Mouse (Mus musculus) adrenal gland, postnatal 4 days (tissue): Measurements from ENCODE around the gene Cyp8b1. TPM values are rescaled to one million over a fixed set of nuclear protein-coding genes. Genes with fewer than 3 reads are reported as not detected.

ENCODE experiments used
- DNase-seq, 2 experiments: peaks; one replicate each; pipeline ENCODE4 v3.0.0; 2021 to 2022; ENCODE audit warnings: low spot score in 2 of 2, mixed read lengths in 2 of 2
- total RNA-seq, 2 experiments: library from RNA; stranded (reverse); gene quantifications; 2 replicates each; pipeline ENCODE4 v1.2.3; 2021

Gene Cyp8b1
- total RNA-seq, 2 experiments from 2014 or later: 0.92 to 12.2 TPM

DNA sequence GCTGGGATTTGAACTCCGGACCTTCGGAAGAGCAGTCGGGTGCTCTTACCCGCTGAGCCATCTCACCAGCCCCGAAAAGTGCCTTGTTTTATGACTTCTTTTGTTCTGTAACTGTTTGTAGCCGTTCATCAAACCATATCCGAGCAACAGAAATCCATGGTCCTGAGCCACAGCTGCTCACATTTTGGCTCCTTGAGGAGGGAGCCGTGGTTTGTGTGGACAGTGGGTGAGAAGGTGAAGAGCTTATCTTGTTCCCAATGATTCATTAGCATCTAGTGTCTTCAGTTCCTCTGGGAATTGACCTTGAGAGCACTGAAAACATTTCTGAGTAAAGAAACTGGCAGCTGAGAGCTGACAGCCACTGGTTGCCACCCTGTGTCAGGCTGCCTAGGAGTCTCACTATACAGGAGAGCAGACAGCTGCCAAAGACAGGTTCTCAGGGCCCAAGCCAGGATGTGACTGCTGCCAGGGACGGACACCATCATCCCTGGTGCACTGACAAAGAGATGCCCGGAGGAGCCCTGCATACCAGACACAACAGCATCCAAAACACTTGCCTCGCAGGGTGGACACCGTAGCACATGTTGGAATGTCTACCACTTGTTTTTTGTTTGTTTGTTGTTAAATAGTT is 23.9 kb downstream of the Cyp8b1 start:
- no peak for DNase-seq

DNA sequence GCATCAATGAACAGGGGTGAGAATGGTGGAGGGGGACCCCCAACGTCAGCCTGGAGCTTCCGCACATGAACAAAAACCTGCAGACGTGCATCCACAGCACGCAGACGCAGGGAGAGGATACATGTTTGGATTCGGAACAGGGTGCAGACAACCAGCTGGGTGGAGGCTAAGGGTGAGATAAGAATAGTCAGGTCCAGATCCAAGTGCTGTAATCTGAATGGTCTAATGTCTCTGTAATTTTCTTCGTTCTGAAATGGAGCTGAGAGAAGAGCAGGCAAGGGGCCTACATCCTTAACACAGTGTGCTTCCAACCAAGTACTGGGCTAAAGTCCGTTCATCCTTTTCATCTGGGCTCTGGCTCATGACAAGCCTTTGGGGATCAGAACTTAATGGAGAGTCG is 24.8 kb downstream of the Cyp8b1 start:
- no peak for DNase-seq

DNA sequence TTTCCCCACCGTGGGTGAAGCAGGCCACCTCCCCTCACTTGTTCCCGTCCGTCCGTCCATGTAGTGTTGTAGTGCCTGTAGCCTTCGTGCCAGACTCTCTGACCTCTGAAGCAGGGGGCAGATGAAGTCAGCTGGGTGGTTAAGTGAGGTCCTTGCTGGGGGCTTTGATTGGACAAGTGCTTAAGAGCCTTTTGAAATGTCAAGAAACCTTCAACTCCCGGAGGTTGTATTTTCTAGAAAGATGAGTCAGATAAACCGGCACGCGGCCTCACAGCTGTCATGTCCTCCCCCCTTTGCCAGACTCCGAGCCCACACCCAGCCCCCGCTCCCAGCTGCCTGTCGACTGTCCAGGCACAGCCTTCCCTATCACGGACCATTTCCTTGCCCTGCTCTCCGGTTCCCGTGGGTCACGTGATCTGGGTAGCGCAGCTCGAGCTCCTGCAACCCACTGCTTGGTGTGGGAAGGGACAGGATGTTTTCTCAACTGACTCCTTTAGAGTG is 25.6 kb downstream of the Cyp8b1 start:
- peak; percentile 39 to 57 for DNase-seq

DNA sequence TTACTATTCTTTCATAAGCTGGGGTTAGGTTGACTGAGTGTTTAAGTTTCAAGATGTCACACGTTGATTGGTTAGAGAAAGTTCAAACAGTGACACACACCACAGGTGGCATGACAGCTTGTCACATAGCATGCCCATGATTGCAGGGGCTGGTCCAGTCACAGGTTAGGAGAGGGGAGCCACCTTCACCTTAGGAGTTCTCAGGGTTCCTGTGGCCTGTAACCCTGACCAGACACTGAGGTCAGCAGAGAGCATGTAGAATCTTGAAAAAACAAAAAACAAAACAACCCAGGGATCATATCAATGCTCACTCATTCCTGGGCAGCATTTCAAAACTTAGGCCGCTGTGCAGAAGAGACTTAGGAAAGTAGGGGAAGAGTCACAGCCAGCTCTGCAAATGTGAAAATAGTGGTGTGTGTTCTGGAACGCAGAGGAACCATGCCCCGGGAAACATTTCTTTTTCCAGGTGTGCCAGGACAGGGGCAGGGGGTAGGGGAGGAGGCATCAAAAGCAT is 26.1 kb downstream of the Cyp8b1 start:
- DNase-seq: no peak

DNA sequence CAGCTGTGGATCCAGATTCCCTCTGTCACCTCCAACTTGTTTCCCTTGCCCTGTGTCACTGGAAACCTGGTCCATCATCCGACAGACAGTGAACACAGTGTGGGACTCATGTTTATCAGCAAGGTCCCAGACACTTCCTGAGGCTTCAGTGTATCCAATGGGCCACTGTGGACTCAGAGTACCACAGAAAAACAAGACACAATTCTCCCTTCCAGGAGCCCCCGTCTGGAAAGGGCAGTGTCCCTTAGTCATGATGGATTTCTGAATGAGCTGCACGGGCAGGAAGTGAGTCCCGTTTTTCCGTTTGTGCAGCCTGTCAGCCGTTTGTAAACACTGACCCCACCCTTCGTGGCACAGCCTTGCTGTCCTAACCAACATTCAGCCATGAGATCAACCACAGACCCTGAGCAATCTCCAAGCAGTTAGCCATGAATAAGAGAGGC is 34.1 kb downstream of the Cyp8b1 start:
- DNase-seq: no peak

DNA sequence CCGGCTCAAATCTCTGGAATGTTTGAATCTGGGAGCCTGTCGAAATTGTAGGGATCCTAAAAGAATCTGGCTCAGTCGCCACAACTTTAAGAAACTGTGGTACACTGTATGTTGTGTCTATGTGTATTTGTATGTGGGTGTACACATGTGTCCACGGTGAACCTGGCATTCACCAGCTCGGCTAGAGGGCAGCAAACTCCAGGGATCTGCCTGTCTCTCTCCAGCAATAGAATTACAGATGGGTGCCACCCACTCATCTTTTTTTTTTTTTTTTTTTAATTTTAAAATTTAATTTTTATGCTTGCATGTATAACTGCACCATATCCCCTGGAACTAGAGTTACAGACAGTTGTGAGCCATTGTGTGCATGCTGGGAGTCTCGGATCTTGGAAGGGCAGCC is 34.8 kb downstream of the Cyp8b1 start:
- DNase-seq: no peak

DNA sequence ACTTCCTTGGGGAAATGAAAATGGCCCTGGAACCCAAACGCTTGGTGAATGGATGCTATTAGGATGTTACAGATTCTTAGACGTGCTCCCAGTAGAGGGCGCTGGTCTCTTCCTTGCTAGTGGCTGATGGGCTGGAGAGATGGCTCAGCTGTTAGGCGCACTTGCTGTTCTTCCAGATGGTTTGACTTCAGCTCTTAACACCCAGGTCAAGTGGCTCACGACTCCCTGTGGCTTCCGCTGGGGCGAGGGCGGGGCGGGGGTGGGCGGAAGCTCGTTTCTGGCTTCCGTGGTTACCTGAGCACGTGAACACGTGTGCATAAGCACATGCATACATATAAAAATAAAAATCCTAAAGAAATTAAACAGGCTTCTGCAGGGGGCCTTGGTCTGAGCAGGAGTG is 35.3 kb downstream of the Cyp8b1 start:
- peak in 1 of 2 experiments; percentile 54 for DNase-seq

DNA sequence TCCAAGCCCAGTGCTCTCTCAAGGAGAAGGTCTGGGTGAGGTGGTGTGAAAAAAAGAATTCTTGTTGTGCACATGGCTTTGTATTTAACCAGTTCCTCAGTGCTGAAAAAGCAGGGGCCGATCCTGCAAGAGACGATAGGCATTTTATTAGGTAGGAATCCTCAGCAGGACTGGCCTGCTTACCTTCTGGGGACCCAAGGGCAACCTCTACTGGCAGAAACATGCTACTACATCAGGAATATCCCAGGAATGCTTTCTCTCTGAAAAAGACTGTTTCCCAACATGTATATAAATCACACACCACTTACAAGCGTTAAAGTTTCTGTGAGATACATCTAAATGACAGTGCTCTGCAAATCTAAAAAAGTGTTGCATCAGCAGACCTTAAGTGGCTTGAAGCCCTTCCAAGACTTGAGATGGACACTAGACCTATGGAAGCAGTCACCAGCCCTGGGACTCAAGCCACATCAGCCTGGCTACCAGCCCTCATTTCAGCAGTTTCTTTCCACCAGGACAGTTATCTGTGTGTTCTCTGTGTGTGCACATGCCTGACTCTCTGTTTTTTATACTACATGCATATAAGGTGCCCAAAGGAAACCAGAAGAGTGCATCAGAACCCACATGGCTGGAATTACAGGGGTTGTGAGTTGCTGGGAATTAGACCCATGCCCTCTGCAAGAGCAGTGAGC is 38.9 kb downstream of the Cyp8b1 start:
- peak in 1 of 2 experiments; percentile 35 for DNase-seq

DNA sequence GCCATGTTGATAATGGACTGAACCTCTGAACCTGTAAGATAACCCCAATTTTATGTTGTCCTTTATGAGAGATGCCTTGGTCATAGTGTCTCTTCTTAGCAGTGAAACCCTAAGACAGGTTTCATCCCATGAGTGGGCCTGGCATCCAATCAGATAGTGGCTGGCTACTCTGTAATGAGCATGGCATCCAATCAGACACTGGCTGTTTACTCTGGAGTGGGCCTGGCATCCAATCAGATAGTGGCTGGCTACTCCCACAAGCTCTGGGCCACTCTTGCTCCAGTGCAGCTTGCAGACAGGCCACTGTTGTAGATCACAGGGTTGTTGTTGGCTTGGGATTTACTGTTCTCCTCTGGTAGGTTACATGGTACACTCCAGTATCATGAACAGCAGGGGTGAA is 42.5 kb downstream of the Cyp8b1 start:
- DNase-seq: no peak

DNA sequence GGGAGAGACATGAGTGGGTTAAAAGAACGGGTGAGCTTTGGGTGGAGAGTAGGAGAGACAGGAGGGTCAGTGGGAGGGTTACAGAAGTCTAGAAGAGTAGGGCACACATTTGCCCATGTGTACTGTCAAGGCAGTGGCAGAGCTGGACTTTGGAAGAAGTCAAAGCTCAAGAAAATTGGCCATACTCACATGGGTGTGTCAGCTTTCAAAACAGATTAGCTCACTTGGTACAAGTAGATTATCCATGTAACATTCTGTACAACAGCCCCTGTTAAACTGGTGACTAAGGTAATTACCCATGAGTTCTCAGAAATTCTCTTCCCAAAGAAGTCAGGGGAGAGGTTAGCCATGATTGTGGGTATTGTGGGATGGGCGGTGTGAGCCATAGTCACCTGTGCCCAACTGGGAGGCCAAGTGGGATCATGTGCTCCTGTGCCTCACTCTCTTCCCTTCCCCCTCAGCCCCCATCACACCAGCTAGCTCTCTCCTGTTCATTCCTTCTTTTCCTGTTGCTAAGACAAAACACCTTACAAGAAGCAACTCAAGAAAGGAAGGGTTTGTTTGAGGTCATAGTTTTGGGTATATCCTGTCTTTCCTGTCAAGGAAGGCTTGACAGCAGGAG is 43.9 kb downstream of the Cyp8b1 start:
- DNase-seq: no peak

DNA sequence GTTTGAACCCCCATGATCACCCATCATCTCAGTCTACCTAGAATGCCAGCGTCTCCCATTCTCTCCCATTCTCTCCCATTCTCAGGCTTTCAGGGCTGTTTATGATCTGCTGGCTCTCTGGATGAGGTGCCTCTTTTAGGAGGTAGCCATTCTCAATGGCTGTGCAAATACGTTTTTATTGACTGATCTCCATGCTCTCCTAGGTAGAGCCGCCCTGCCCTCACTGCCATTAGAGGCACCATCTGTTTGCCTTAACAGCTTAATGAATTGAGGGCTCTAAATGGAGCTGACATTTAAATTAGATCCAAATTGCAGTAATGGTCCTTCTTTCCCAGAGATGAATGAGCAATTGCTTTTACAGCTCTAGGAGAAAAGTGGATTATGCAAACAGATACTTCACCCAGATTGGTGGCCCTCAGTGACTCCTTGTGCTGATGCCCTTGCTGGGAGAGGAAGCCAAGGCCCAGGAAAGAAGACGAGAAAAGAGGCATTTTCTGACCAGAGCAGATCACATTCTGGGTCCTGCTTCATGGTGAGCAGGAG is 46.1 kb downstream of the Cyp8b1 start:
- no peak for DNase-seq

DNA sequence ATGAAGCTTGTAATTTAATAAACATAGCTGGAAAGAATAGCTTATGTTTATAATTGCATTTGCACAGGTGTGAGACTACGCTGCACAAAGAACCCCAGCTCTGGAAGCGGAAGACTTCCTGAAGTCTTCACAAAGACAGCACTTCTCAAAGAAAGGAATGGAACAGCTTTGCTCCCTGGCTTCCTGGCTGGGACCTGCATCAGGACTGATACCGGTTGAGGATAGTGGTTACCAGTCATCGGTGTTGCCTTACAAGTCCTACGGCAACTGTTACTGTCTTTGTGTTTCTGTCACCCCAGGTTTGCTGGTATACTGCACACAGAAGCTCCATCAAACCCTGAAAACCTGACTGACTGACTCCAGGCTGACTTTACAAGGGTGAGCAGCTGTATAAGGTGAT is 46.7 kb downstream of the Cyp8b1 start:
- DNase-seq: no peak

DNA sequence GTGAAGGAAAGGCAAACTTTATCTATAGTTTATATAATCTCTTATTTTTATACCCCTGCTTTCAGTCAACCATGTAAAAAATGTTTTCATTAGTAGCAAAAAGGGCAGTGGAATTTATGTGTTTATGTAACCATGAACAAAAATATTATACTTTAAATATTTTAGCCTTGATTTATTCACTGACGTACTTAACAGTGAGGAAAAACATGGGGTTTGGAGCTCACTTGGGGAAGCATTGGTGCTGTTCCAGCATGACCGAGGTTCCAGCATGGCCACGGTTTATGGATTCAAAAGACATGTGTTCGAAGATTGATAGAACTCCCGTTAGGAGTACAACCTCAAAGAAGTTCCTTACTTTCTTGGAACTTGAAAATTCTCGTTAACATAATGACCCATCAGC is 47.9 kb downstream of the Cyp8b1 start:
- DNase-seq: no peak

DNA sequence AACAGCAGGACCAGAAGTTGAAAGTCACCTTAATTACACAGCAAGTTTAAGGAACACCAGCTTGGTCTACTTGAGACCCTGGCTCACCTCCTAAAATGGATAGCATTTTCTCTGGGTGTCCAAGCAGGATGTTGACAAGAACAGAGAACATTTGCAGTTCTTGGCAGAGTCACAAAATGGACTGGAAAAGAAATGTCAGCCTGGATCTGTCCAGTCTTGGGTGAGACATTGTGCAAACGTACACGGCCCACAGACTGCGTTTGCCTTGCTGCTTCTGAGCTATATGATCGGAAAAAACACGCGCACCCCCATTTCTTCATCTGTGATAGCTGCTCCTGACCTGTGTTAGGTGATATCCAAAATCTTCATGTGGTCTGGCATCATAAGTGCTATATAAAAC is 48.5 kb downstream of the Cyp8b1 start:
- DNase-seq: no peak

DNA sequence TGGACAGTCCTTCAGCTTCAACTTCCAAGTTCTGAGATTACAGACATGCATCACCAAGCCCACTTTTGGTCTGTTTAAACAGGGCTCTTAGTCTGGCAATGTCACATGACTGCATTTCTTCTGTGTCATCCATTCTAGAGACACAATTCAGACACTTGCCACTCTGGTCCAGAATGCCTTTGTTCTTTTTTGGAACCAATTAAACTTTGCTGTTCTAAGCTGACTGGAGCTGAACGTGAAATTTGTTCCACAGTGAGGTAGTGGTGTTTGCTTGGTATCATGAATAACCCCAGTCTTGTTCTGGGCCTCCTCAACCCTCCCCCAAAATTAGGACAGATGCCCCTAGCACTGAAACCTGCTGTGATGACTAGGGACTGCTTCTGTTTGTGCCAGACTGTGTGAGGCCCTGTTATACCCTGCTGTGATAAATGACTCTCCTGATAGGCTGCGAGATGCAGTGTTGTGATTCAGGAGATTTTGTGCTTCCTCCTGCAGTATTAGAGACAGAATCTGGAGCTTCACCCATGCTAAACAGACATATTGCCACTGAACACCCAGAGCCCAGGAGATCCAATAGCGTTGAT is 50.6 kb downstream of the Cyp8b1 start:
- no peak for DNase-seq

DNA sequence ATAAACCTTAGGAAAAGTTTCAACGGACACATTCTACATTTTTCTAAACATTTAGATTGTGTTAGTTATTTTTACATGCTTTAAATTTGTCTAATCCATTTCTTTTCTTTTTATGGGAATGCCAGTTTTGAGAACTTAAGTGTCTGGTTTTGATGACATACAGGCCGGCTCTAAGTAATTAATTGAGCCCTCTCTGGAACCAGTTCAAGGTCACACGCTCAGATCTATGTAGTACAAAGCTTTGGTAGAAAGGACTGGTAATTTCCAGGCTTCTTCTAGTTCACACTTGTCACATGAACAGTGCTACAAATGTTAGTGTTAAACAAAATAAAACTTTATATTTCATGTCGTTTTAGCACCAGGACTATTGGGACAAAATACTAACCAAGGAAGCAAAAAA is 51.3 kb downstream of the Cyp8b1 start:
- no peak for DNase-seq

Other genes starting within 250 kb of the Cyp8b1 start
- gene Sec22c, start 210.8 kb downstream of the Cyp8b1 start, total RNA-seq: 1 to 10 TPM; 6.0 to 8.8 TPM
- gene Ss18l2, start 206.0 kb downstream of the Cyp8b1 start, total RNA-seq: 10 to 100 TPM; 52.6 to 52.8 TPM
- 100 to 1,000 TPM; 102 to 124 TPM for gene Nktr, start 197.1 kb downstream of the Cyp8b1 start, total RNA-seq
- gene Zfp651, start 157.0 kb downstream of the Cyp8b1 start, total RNA-seq: 10 to 100 TPM; 66.6 to 72.6 TPM
- 1 to 10 TPM; 1.9 to 3.8 TPM for gene Klhl40, start 138.7 kb downstream of the Cyp8b1 start, total RNA-seq
- 1 to 10 TPM; 1.5 to 4.5 TPM for gene Hhatl, start 123.8 kb downstream of the Cyp8b1 start, total RNA-seq
- 1 to 10 TPM; 1.8 to 2.8 TPM for gene Ccdc13, start 76.8 kb downstream of the Cyp8b1 start, total RNA-seq
- gene Higd1a, start 57.9 kb downstream of the Cyp8b1 start, total RNA-seq: 10 to 100 TPM; 63.8 to 68.9 TPM
- gene Ackr2, start 17.9 kb downstream of the Cyp8b1 start, total RNA-seq: 1 to 10 TPM in 1 of 2 experiments, under 1 TPM in 1; 0.90 to 1.6 TPM
- gene Fam198a, start 34.7 kb upstream of the Cyp8b1 start, total RNA-seq: 1 to 10 TPM; 6.8 to 8.4 TPM
- 10 to 100 TPM; 15.6 to 19.9 TPM for gene Pomgnt2, start 80.8 kb upstream of the Cyp8b1 start, total RNA-seq
- gene Snrk, start 201.0 kb upstream of the Cyp8b1 start, total RNA-seq: 100 to 1,000 TPM; 168 to 184 TPM